Mouse (Mus musculus) thymus, postnatal 25 days (tissue): ENCODE results near the gene Abcf2.

Source experiments
- DNase-seq: peaks from one replicate; pipeline ENCODE4 v3.0.0; 2022

Gene Abcf2

GRCm38 (mm10) chr5:24526190-24526888, 50.9 kb downstream of the Abcf2 start:
- DNase-seq: no peak

DNA sequence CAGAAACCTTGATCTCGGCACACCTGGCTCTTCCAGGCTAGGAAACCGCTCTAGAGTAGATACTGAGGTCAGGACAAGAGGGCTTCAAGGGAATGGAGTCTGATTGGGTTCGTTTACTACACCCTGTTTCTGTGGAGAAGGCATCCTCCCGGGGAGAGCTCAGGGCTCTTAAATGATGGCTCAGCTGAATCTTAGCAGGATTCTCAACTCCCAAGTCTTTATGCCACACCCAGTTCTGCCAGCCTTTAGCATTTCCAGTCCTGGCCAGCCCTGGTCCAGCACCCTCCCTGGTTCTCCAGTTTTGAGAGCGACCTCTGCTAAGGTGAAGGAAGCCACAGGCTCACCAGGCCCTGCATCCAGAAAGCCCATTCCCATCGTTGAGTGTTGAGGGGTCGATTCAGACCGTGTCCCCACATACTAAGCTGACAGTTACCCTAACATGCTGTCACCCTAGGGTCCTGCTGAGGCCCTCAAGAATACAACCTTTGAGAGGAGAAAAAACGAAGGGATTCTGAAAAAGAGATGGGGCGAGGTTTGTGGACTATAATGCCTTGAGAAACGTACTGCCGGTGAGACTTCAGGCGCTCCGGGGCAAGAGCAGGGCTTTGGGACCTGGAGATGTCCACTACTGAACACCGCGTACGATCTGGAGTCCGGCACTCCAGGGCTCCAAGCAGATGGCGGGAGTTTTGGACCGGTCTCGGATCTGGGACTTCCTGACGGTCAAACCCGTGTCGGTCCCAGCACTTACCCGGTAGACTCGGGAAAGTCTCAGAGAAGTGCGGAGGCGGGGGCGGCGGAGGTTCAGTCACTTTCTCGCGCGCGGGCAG, 51.7 kb downstream of the Abcf2 start:
- DNase-seq: no peak

DNA sequence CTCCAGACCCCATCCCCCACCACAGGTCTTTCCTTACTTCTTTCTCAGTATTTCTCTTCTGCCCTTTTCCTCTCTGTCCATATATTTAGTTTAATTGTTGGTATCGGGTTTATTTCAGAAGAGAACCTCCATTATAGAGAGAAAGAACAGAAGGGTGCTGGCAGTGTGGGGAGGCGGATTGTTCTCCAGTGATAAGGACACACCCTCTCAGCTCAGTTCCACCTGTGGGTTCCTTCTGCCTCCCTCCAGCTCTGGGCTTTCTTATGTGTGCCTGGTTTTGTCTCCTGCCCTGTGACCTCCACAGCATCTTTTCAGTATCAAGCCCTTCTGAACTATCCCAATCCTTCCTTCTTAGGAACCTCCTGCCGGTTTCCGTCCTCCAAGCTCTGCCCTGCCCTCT, 52.7 kb downstream of the Abcf2 start:
- DNase-seq: no peak

DNA sequence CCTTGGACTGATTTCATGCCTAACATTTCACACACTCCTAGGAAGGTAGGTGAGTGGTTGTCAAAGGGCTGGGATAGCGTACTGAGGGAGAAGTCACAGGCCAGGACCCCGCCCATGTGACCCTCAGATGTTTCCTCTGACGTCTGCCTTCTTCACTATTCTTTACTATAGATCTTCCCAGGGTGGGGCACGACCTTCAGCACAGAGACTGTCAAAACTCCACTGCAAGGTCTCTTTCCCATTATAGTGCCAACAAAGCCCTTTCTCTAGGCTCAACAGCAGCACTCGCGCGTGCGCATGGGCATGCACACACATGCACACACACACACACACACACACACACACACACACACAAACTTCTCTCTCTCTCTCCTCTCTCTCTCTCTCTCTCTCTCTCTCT, 53.5 kb downstream of the Abcf2 start:
- no peak for DNase-seq

DNA sequence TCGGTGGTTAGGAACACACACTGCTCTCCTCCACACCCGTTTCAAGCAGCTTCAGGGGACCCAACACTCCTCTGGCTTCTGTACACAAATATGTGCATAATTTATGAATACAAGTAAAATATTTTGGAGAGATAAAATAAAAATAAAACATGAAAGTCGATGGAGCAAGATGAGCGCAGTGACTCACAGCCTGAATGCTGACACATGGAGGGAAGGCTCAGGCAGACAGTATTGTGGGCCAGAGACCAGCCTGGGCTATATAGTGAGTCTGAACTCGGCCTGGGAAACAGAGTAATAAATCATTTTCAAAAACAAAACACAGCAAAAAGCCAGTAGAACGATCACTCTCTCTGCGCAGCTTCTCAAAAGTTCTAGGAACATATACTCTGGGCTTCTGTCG, 55.9 kb downstream of the Abcf2 start:
- no peak for DNase-seq
